Mouse (Mus musculus) heart, embryonic 11.5 days (tissue): ENCODE data around the gene AC131692.1. TPM values are rescaled to one million over a fixed set of nuclear protein-coding genes. Genes with fewer than 3 reads are reported as not detected.

Source experiments
- ATAC-seq: fragments of 200-750 bp; cut with Nextera tagmentation; replicated peaks from 2 replicates; pipeline ENCODE4 v1.8.0; 2017; ENCODE audit warnings: moderate library complexity; ENCODE audit not compliant: insufficient number of reproducible peaks, low FRiP score, low TSS enrichment
- H3K27ac ChIP-seq: fragments of 300-500 bp; sonication (generic); 2 replicates; pipeline ENCODE4 v1.5.1; 2014; ENCODE audit warnings: mild to moderate bottlenecking, low read depth, low read length
- H3K27me3 ChIP-seq: fragments of 300-500 bp; sonication (generic); 2 replicates; pipeline ENCODE4 v1.6.1; 2014; ENCODE audit warnings: mild to moderate bottlenecking, low read length, mixed read lengths; ENCODE audit not compliant: control insufficient read depth, insufficient read depth
- H3K36me3 ChIP-seq: fragments of 300-500 bp; sonication (generic); 2 replicates; pipeline ENCODE4 v1.6.1; 2014; ENCODE audit warnings: mild to moderate bottlenecking, low read length, moderate library complexity, mixed read lengths; ENCODE audit not compliant: control insufficient read depth, insufficient read depth
- H3K4me1 ChIP-seq: fragments of 300-500 bp; sonication (generic); 2 replicates; pipeline ENCODE4 v1.6.1; 2014; ENCODE audit warnings: low read length; ENCODE audit not compliant: control insufficient read depth, insufficient read depth
- H3K4me2 ChIP-seq: fragments of 300-500 bp; sonication (generic); 2 replicates; pipeline ENCODE4 v1.6.1; 2014; ENCODE audit warnings: mild to moderate bottlenecking, moderate library complexity
- H3K4me3 ChIP-seq: fragments of 300-500 bp; sonication (generic); 2 replicates; pipeline ENCODE4 v1.5.1; 2014; ENCODE audit warnings: low read depth, low read length
- H3K9ac ChIP-seq: fragments of 300-500 bp; sonication (generic); 2 replicates; pipeline ENCODE4 v1.6.1; 2014; ENCODE audit warnings: mild to moderate bottlenecking, low read depth, low read length, moderate library complexity
- H3K9me3 ChIP-seq: fragments of 300-500 bp; sonication (generic); replicated peaks from 2 replicates; pipeline ENCODE4 v1.6.1; 2016; ENCODE audit warnings: low read length; ENCODE audit not compliant: control insufficient read depth
- WGBS: fragments of 180-500 bp; shearing (Covaris S2); extraction: QIAGEN DNeasy Blood & Tissue Kit; methylation state at CpG from one replicate; pipeline ENCODE4 v1.1.7; 2014; ENCODE audit not compliant: insufficient replicate concordance; 5-methylcytosine and 5-hydroxymethylcytosine counted together
- polyA plus RNA-seq: library from polyadenylated mRNA; unstranded; fragments of >200 nt; fragmentation: Nextera tagmentation; extraction: Ambion mirVana; gene quantifications from 2 replicates; pipeline ENCODE4 v1.2.1, GENCODE M21; 2014

Gene AC131692.1
- polyA plus RNA-seq, 1 experiment from 2014 or later = 1.0 TPM

GRCm38 (mm10) chr19:6101186-6101585 is 7.0 kb downstream of the AC131692.1 start:
- Histone ChIP-seq H3K36me3 (no peaks in the 10 kb centered on the region), H3K27ac (no peak overlapping the region), H3K4me2 (no peak overlapping the region), H3K9ac (no peak overlapping the region), H3K27me3 (no peaks in the 10 kb centered on the region), H3K9me3 (no peaks in the 10 kb centered on the region), H3K4me3 (no peak overlapping the region), H3K4me1 (no peaks in the 10 kb centered on the region)
- ATAC-seq = no peak
- 76% methylated on average over 6 of the region's 6 CpGs for WGBS

GRCm38 (mm10) chr19:6102169-6102853 is 8.1 kb downstream of the AC131692.1 start:
- Histone ChIP-seq H3K4me1 (no peaks in the 10 kb centered on the region), H3K9me3 (no peaks in the 10 kb centered on the region), H3K9ac (no peak overlapping the region), H3K27ac (no peak overlapping the region), H3K27me3 (no peaks in the 10 kb centered on the region), H3K4me3 (no peak overlapping the region), H3K4me2 (no peak overlapping the region), H3K36me3 (no peaks in the 10 kb centered on the region)
- no peak for ATAC-seq
- 70% methylated on average over 6 of the region's 6 CpGs for WGBS

GRCm38 (mm10) chr19:6104476-6104875 is 10.3 kb downstream of the AC131692.1 start:
- H3K4me1 ChIP-seq = no peaks in the 10 kb centered on the region
- H3K4me2 ChIP-seq = no peak overlapping the region
- 0 out of 2 replicates have a peak overlapping the region, but pooled peaks have one; percentile 22 for H3K9ac ChIP-seq
- 58% methylated on average over 4 of the region's 4 CpGs for WGBS
- H3K9me3 ChIP-seq = no peaks in the 10 kb centered on the region
- H3K27ac ChIP-seq = no peak overlapping the region
- no peak overlapping the region for H3K4me3 ChIP-seq
- H3K27me3 ChIP-seq = no peaks in the 10 kb centered on the region
- no peaks in the 10 kb centered on the region for H3K36me3 ChIP-seq
- ATAC-seq = no peak

- ATAC-seq = no peak
- no peak within 1 kb of the TSS; the same call in 1 of the 2 replicates for H3K4me2 ChIP-seq
- WGBS = 80% methylated on average over 7 of the region's 7 CpGs
- H3K9me3 ChIP-seq = no peaks in the 10 kb centered on the region
- no peak within 1 kb of the TSS for H3K4me3 ChIP-seq
- H3K4me1 ChIP-seq = no peaks in the 10 kb centered on the region
- no peaks in the 10 kb centered on the region for H3K27me3 ChIP-seq
- H3K36me3 ChIP-seq = no peaks in the 10 kb centered on the region
- no peak within 1 kb of the TSS; the same call in 1 of the 2 replicates for H3K27ac ChIP-seq
- H3K9ac ChIP-seq = 0 out of 2 replicates have a peak within 1 kb of the TSS, but pooled peaks have one; percentile 22
Observed at GRCm38 (mm10) chr19:6105586-6105985, 11.4 kb downstream of the AC131692.1 start, which contains the start of gene Naaladl1. Gene Naaladl1, plus strand, starts transcription at chr19:6105782.

- 61% methylated on average over 6 of the region's 6 CpGs for WGBS
- H3K4me3 ChIP-seq = no peak overlapping the region
- no peak overlapping the region for H3K4me2 ChIP-seq
- no peak for ATAC-seq
- peaks cover 10% of the 10 kb centered on the region; the same call in 1 of the 2 replicates for H3K4me1 ChIP-seq
- no peaks in the 10 kb centered on the region for H3K9me3 ChIP-seq
- H3K27ac ChIP-seq = no peak overlapping the region
- no peaks in the 10 kb centered on the region for H3K27me3 ChIP-seq
- H3K9ac ChIP-seq = no peak overlapping the region
- peaks cover 19% of the 10 kb centered on the region for H3K36me3 ChIP-seq
Observed at GRCm38 (mm10) chr19:6113116-6113515, 18.9 kb downstream of the AC131692.1 start.

GRCm38 (mm10) chr19:6116113-6116850 is 22.1 kb downstream of the AC131692.1 start:
- Histone ChIP-seq H3K36me3 (peaks cover 19% of the 10 kb centered on the region), H3K27ac (no peak overlapping the region), H3K9ac (peak overlapping the region; percentile 59; the same call in 1 of the 2 replicates), H3K9me3 (no peaks in the 10 kb centered on the region), H3K4me2 (peak overlapping the region; percentile 72), H3K4me1 (peaks cover 10% of the 10 kb centered on the region; the same call in 1 of the 2 replicates), H3K4me3 (peak overlapping the region; percentile 73; the same call in 1 of the 2 replicates), H3K27me3 (no peaks in the 10 kb centered on the region)
- WGBS = 90% methylated on average over 14 of the region's 15 CpGs
- no peak for ATAC-seq

- peak overlapping the region; percentile 73 for H3K4me3 ChIP-seq
- peak overlapping the region; percentile 72 for H3K4me2 ChIP-seq
- peaks cover 15% of the 10 kb centered on the region; the same call in 1 of the 2 replicates for H3K4me1 ChIP-seq
- no peaks in the 10 kb centered on the region for H3K27me3 ChIP-seq
- H3K9me3 ChIP-seq = no peaks in the 10 kb centered on the region
- peak overlapping the region; percentile 92 for H3K9ac ChIP-seq
- no peak for ATAC-seq
- 3% methylated on average over 32 of the region's 32 CpGs for WGBS
- peaks cover 19% of the 10 kb centered on the region for H3K36me3 ChIP-seq
- peak overlapping the region; percentile 97 for H3K27ac ChIP-seq
Observed at GRCm38 (mm10) chr19:6117346-6117985, 23.2 kb downstream of the AC131692.1 start.

GRCm38 (mm10) chr19:6117986-6118676 is 23.9 kb downstream of the AC131692.1 start, which contains the start of gene Sac3d1:
Gene Sac3d1, minus strand, starts transcription at chr19:6118650.
- peak; percentile 73 for ATAC-seq

More at GRCm38 (mm10) chr19:6117986-6118676, 23.9 kb downstream of the AC131692.1 start, which contains the start of gene Sac3d1:
- no peaks in the 10 kb centered on the region for H3K27me3 ChIP-seq
- no peaks in the 10 kb centered on the region for H3K9me3 ChIP-seq
- H3K4me1 ChIP-seq = peaks cover 15% of the 10 kb centered on the region; the same call in 1 of the 2 replicates
- peak within 1 kb of the TSS; percentile 92 for H3K9ac ChIP-seq
- H3K4me3 ChIP-seq = peak within 1 kb of the TSS; percentile 73
- H3K27ac ChIP-seq = peak within 1 kb of the TSS; percentile 97
- WGBS = under 1% methylated on average over 76 of the region's 77 CpGs
- peak within 1 kb of the TSS; percentile 72 for H3K4me2 ChIP-seq
- peaks cover 17% of the 10 kb centered on the region for H3K36me3 ChIP-seq
